Mouse (Mus musculus) spleen, postnatal 36 days (tissue): ENCODE measurements around the gene Dnal4.

Experiments
- DNase-seq, 2 experiments: peaks; one replicate each; pipeline ENCODE4 v3.0.0; 2022; ENCODE audit warnings: low spot score in 2 of 2, mixed read lengths in 1 of 2

Dnal4 gene

GRCm38 (mm10) chr15:79800701-79801100 lies 23.1 kb upstream of the Dnal4 start:
- no peak for DNase-seq

GRCm38 (mm10) chr15:79798591-79798990 lies 20.9 kb upstream of the Dnal4 start:
- DNase-seq, result no peak

- no peak for DNase-seq
Measured at GRCm38 (mm10) chr15:79797680-79798079, 20.0 kb upstream of the Dnal4 start.

- no peak for DNase-seq
Measured at GRCm38 (mm10) chr15:79797096-79797495, 19.4 kb upstream of the Dnal4 start.

- no peak for DNase-seq
Measured at GRCm38 (mm10) chr15:79796256-79796655, 18.6 kb upstream of the Dnal4 start.

- no peak for DNase-seq
Measured at GRCm38 (mm10) chr15:79794173-79794572, 16.5 kb upstream of the Dnal4 start.

- DNase-seq, result no peak
Measured at GRCm38 (mm10) chr15:79793076-79793475, 15.4 kb upstream of the Dnal4 start.

GRCm38 (mm10) chr15:79792455-79792854 lies 14.8 kb upstream of the Dnal4 start:
- DNase-seq, result no peak

- DNase-seq, result peak; percentile 21 to 22
Measured at GRCm38 (mm10) chr15:79791502-79791901, 13.9 kb upstream of the Dnal4 start.

GRCm38 (mm10) chr15:79790905-79791304 lies 13.3 kb upstream of the Dnal4 start:
- DNase-seq, result no peak

- no peak for DNase-seq
Measured at GRCm38 (mm10) chr15:79790111-79790510, 12.5 kb upstream of the Dnal4 start.

GRCm38 (mm10) chr15:79787815-79788214 lies 10.2 kb upstream of the Dnal4 start:
- no peak for DNase-seq

GRCm38 (mm10) chr15:79785056-79785455 lies 7.4 kb upstream of the Dnal4 start:
- no peak for DNase-seq

- DNase-seq, result no peak
Measured at GRCm38 (mm10) chr15:79775662-79776061, 2.0 kb downstream of the Dnal4 start.

- peak; percentile 95 to 96 for DNase-seq
Measured at GRCm38 (mm10) chr15:79774117-79775027, 3.3 kb downstream of the Dnal4 start.

- DNase-seq, result no peak
Measured at GRCm38 (mm10) chr15:79770629-79771240, 6.9 kb downstream of the Dnal4 start.

- DNase-seq, result peak in 1 of 2 experiments; percentile 20
Measured at GRCm38 (mm10) chr15:79768302-79768701, 9.3 kb downstream of the Dnal4 start.

- DNase-seq, result no peak
Measured at GRCm38 (mm10) chr15:79767327-79767961, 10.2 kb downstream of the Dnal4 start.

GRCm38 (mm10) chr15:79766586-79767071 lies 11.0 kb downstream of the Dnal4 start:
- DNase-seq, result no peak

GRCm38 (mm10) chr15:79766168-79766567 lies 11.5 kb downstream of the Dnal4 start:
- no peak for DNase-seq

GRCm38 (mm10) chr15:79765361-79765760 lies 12.3 kb downstream of the Dnal4 start:
- no peak for DNase-seq

- no peak for DNase-seq
Measured at GRCm38 (mm10) chr15:79764539-79765267, 12.9 kb downstream of the Dnal4 start.
